Mouse (Mus musculus) heart, embryonic 15.5 days (tissue): ENCODE results near the gene Ube2v1. TPM values are rescaled to one million over a fixed set of nuclear protein-coding genes. Genes with fewer than 3 reads are reported as not detected.

Experiments used
- ATAC-seq: fragments of 200-750 bp; cut with Nextera tagmentation; replicated peaks from 2 replicates; pipeline ENCODE4 v1.8.0; 2017; ENCODE audit warnings: low read depth, moderate TSS enrichment; ENCODE audit not compliant: insufficient number of reproducible peaks, insufficient read depth, low FRiP score
- H3K27ac ChIP-seq: fragments of 300-500 bp; sonication (generic); 2 replicates; pipeline ENCODE4 v1.5.1; 2015; ENCODE audit warnings: mild to moderate bottlenecking, inconsistent platforms
- H3K27me3 ChIP-seq: fragments of 300-500 bp; sonication (generic); 2 replicates; pipeline ENCODE4 v1.6.1; 2015; ENCODE audit warnings: inconsistent platforms
- H3K36me3 ChIP-seq: fragments of 300-500 bp; sonication (generic); 2 replicates; pipeline ENCODE4 v1.6.1; 2015; ENCODE audit warnings: mild to moderate bottlenecking, inconsistent platforms
- H3K4me1 ChIP-seq: fragments of 300-500 bp; sonication (generic); replicated peaks from 2 replicates; pipeline ENCODE4 v1.6.1; 2015; ENCODE audit warnings: inconsistent platforms
- H3K4me2 ChIP-seq: fragments of 300-500 bp; sonication (generic); 2 replicates; pipeline ENCODE4 v1.6.1; 2015; ENCODE audit warnings: inconsistent platforms, mild to moderate bottlenecking, moderate library complexity
- H3K4me3 ChIP-seq: fragments of 300-500 bp; sonication (generic); 2 replicates; pipeline ENCODE4 v1.5.1; 2015; ENCODE audit warnings: mild to moderate bottlenecking, inconsistent platforms
- H3K9ac ChIP-seq: fragments of 300-500 bp; sonication (generic); 2 replicates; pipeline ENCODE4 v1.6.1; 2015; ENCODE audit warnings: mild to moderate bottlenecking, inconsistent platforms
- H3K9me3 ChIP-seq: fragments of 300-500 bp; sonication (generic); replicated peaks from 2 replicates; pipeline ENCODE4 v1.6.1; 2016; ENCODE audit warnings: inconsistent platforms
- WGBS: fragments of 180-500 bp; shearing (Covaris S2); methylation state at CpG from one replicate; pipeline ENCODE4 v1.1.7; 2015; ENCODE audit warnings: mixed read lengths; 5-methylcytosine and 5-hydroxymethylcytosine counted together
- polyA plus RNA-seq: library from polyadenylated mRNA; unstranded; fragments of >200 nt; fragmentation: Nextera tagmentation; extraction: Ambion mirVana; gene quantifications from 2 replicates; pipeline ENCODE4 v1.2.1, GENCODE M21; 2015

The Ube2v1 gene
- polyA plus RNA-seq, 1 experiment from 2014 or later, result 179 TPM

GRCm38 (mm10) chr2:167586976-167587375 lies 44.9 kb downstream of the Ube2v1 start:
- Histone ChIP-seq H3K27me3 (no peaks in the 10 kb centered on the region), H3K4me3 (no peak overlapping the region), H3K4me1 (peaks cover 39% of the 10 kb centered on the region), H3K9ac (no peak overlapping the region), H3K9me3 (no peaks in the 10 kb centered on the region), H3K36me3 (no peaks in the 10 kb centered on the region), H3K4me2 (no peak overlapping the region), H3K27ac (no peak overlapping the region)
- no peak for ATAC-seq
- WGBS, result 33% methylated on average over 9 of the region's 9 CpGs

- no peak for ATAC-seq
- no peaks in the 10 kb centered on the region for H3K36me3 ChIP-seq
- H3K27ac ChIP-seq, result peak overlapping the region; percentile 16; the same call in 1 of the 2 replicates
- WGBS, result 43% methylated on average over 8 of the region's 8 CpGs
- H3K4me3 ChIP-seq, result no peak overlapping the region
- H3K4me2 ChIP-seq, result no peak overlapping the region
- H3K9ac ChIP-seq, result no peak overlapping the region
- H3K27me3 ChIP-seq, result no peaks in the 10 kb centered on the region
- no peaks in the 10 kb centered on the region for H3K9me3 ChIP-seq
- H3K4me1 ChIP-seq, result peaks cover 44% of the 10 kb centered on the region
These were observed 45.9 kb downstream of the Ube2v1 start for GRCm38 (mm10) chr2:167586041-167586440.

- no peak overlapping the region for H3K9ac ChIP-seq
- H3K4me3 ChIP-seq, result no peak overlapping the region
- H3K9me3 ChIP-seq, result no peaks in the 10 kb centered on the region
- H3K4me2 ChIP-seq, result no peak overlapping the region
- no peaks in the 10 kb centered on the region for H3K36me3 ChIP-seq
- peaks cover 44% of the 10 kb centered on the region for H3K4me1 ChIP-seq
- no peak for ATAC-seq
- WGBS, result 73% methylated on average over 2 of the region's 2 CpGs
- no peak overlapping the region for H3K27ac ChIP-seq
- H3K27me3 ChIP-seq, result no peaks in the 10 kb centered on the region
These were observed 46.6 kb downstream of the Ube2v1 start for GRCm38 (mm10) chr2:167585273-167585672.

GRCm38 (mm10) chr2:167583161-167583952 lies 48.5 kb downstream of the Ube2v1 start:
- no peak overlapping the region; the same call in none of the 2 replicates for H3K9ac ChIP-seq
- 23% methylated on average over 10 of the region's 10 CpGs for WGBS
- no peaks in the 10 kb centered on the region for H3K36me3 ChIP-seq
- H3K27me3 ChIP-seq, result no peaks in the 10 kb centered on the region
- H3K4me2 ChIP-seq, result no peak overlapping the region
- peak; percentile 50 for ATAC-seq
- H3K27ac ChIP-seq, result peak overlapping the region; percentile 50
- no peaks in the 10 kb centered on the region for H3K9me3 ChIP-seq
- H3K4me3 ChIP-seq, result no peak overlapping the region
- peaks cover 34% of the 10 kb centered on the region for H3K4me1 ChIP-seq

- Histone ChIP-seq H3K27me3 (no peaks in the 10 kb centered on the region), H3K4me3 (no peak overlapping the region), H3K4me1 (peaks cover 20% of the 10 kb centered on the region), H3K9me3 (no peaks in the 10 kb centered on the region), H3K27ac (no peak overlapping the region), H3K9ac (no peak overlapping the region), H3K4me2 (no peak overlapping the region), H3K36me3 (no peaks in the 10 kb centered on the region)
- no peak for ATAC-seq
- 48% methylated on average over 5 of the region's 5 CpGs for WGBS
These were observed 53.4 kb downstream of the Ube2v1 start for GRCm38 (mm10) chr2:167578521-167578920.

- Histone ChIP-seq H3K27ac (no peak overlapping the region), H3K9me3 (no peaks in the 10 kb centered on the region), H3K4me1 (peaks cover 9% of the 10 kb centered on the region; the same call in 1 of the 2 replicates), H3K9ac (no peak overlapping the region), H3K27me3 (no peaks in the 10 kb centered on the region), H3K4me3 (no peak overlapping the region), H3K4me2 (no peak overlapping the region), H3K36me3 (no peaks in the 10 kb centered on the region)
- no peak for ATAC-seq
- 63% methylated on average over 9 of the region's 9 CpGs for WGBS
These were observed 54.6 kb downstream of the Ube2v1 start for GRCm38 (mm10) chr2:167577186-167577785.

GRCm38 (mm10) chr2:167576121-167576620 lies 55.7 kb downstream of the Ube2v1 start:
- Histone ChIP-seq H3K4me2 (no peak overlapping the region), H3K27ac (no peak overlapping the region), H3K4me1 (no peaks in the 10 kb centered on the region), H3K36me3 (no peaks in the 10 kb centered on the region), H3K9ac (no peak overlapping the region), H3K27me3 (no peaks in the 10 kb centered on the region), H3K9me3 (no peaks in the 10 kb centered on the region), H3K4me3 (no peak overlapping the region)
- no peak for ATAC-seq
- WGBS, result 81% methylated on average over 8 of the region's 8 CpGs

GRCm38 (mm10) chr2:167575581-167575980 lies 56.3 kb downstream of the Ube2v1 start:
- H3K27ac ChIP-seq, result no peak overlapping the region
- ATAC-seq, result no peak
- H3K9me3 ChIP-seq, result no peaks in the 10 kb centered on the region
- no peak overlapping the region for H3K4me2 ChIP-seq
- WGBS, result 82% methylated on average over 7 of the region's 7 CpGs
- H3K27me3 ChIP-seq, result no peaks in the 10 kb centered on the region
- no peak overlapping the region for H3K9ac ChIP-seq
- H3K4me1 ChIP-seq, result peaks cover 4% of the 10 kb centered on the region
- no peak overlapping the region for H3K4me3 ChIP-seq
- no peaks in the 10 kb centered on the region for H3K36me3 ChIP-seq

- WGBS, result 50% methylated on average over 9 of the region's 9 CpGs
- H3K4me1 ChIP-seq, result peaks cover 11% of the 10 kb centered on the region
- H3K9ac ChIP-seq, result no peak overlapping the region
- no peaks in the 10 kb centered on the region for H3K9me3 ChIP-seq
- H3K4me3 ChIP-seq, result no peak overlapping the region
- H3K27ac ChIP-seq, result no peak overlapping the region
- H3K4me2 ChIP-seq, result no peak overlapping the region
- no peaks in the 10 kb centered on the region for H3K27me3 ChIP-seq
- ATAC-seq, result no peak
- no peaks in the 10 kb centered on the region for H3K36me3 ChIP-seq
These were observed 57.1 kb downstream of the Ube2v1 start for GRCm38 (mm10) chr2:167574814-167575213.

- no peak overlapping the region for H3K9ac ChIP-seq
- H3K27ac ChIP-seq, result no peak overlapping the region
- no peak overlapping the region for H3K4me3 ChIP-seq
- H3K36me3 ChIP-seq, result no peaks in the 10 kb centered on the region
- peaks cover 18% of the 10 kb centered on the region for H3K4me1 ChIP-seq
- H3K9me3 ChIP-seq, result no peaks in the 10 kb centered on the region
- WGBS, result 82% methylated on average over 18 of the region's 18 CpGs
- H3K27me3 ChIP-seq, result no peaks in the 10 kb centered on the region
- no peak for ATAC-seq
- no peak overlapping the region for H3K4me2 ChIP-seq
These were observed 60.3 kb downstream of the Ube2v1 start for GRCm38 (mm10) chr2:167571442-167572220.

- no peak for ATAC-seq
- Histone ChIP-seq H3K27ac (peak overlapping the region; percentile 77), H3K9ac (no peak overlapping the region), H3K36me3 (no peaks in the 10 kb centered on the region), H3K4me1 (peaks cover 18% of the 10 kb centered on the region), H3K9me3 (no peaks in the 10 kb centered on the region), H3K4me2 (no peak overlapping the region), H3K27me3 (no peaks in the 10 kb centered on the region), H3K4me3 (no peak overlapping the region)
- 84% methylated on average over 6 of the region's 6 CpGs for WGBS
These were observed 61.1 kb downstream of the Ube2v1 start for GRCm38 (mm10) chr2:167570815-167571214.
